Mouse (Mus musculus): ENCODE measurements at regions not wholly inside any gene's neighbourhood (a gene's known extent, or its start where the extent isn't known, plus 50 kb on each side); places are given as distances from the start of the nearest gene placed in this dataset.

GRCm38 (mm10) chr1:24832246-24832645 lies 153.8 kb downstream of the Lmbrd1 start:
- no peak for TF ChIP-seq EP300 (optimal IDR thresholded peaks at IDR 0.05)
- TF ChIP-seq CTCF (IDR thresholded peaks at IDR 0.05; ENCODE audit: low read depth): no peak
- Histone ChIP-seq H3K4me3 (ENCODE audit: low read depth, low read length) (no peak overlapping the region), H3K36me3 (ENCODE audit: control insufficient read depth, insufficient read depth, low read length) (no peaks in the 10 kb centered on the region), H3K27me3 (ENCODE audit: control insufficient read depth, insufficient read depth, low read length) (no peaks in the 10 kb centered on the region), H3K27ac (replicated peaks) (no peak overlapping the region), H3K9me3 (ENCODE audit: control insufficient read depth, low read length) (no peaks in the 10 kb centered on the region), H3K9ac (ENCODE audit: low read length) (no peak overlapping the region), H3K4me2 (replicated peaks; ENCODE audit: low read depth) (no peak overlapping the region), H3K4me1 (replicated peaks; ENCODE audit: control insufficient read depth, insufficient read depth) (no peaks in the 10 kb centered on the region)
- no peak for ATAC-seq (ENCODE audit: low FRiP score, low TSS enrichment)
- 91% methylated on average over 3 of the region's 3 CpGs for WGBS
- DNase-seq (ENCODE audit: low spot score): no peak

GRCm38 (mm10) chr1:24866877-24867276 lies 188.4 kb downstream of the Lmbrd1 start:
- TF ChIP-seq EP300 (optimal IDR thresholded peaks at IDR 0.05): no peak
- TF ChIP-seq CTCF (IDR thresholded peaks at IDR 0.05; ENCODE audit: low read depth): no peak
- WGBS: 53% methylated on average over 7 of the region's 7 CpGs
- DNase-seq (ENCODE audit: low spot score): no peak
- ATAC-seq (ENCODE audit: low FRiP score, low TSS enrichment): no peak
- Histone ChIP-seq H3K4me1 (replicated peaks; ENCODE audit: control insufficient read depth, insufficient read depth) (no peaks in the 10 kb centered on the region), H3K9me3 (ENCODE audit: control insufficient read depth, low read length) (no peaks in the 10 kb centered on the region), H3K27me3 (ENCODE audit: control insufficient read depth, insufficient read depth, low read length) (no peaks in the 10 kb centered on the region), H3K27ac (replicated peaks) (no peak overlapping the region), H3K4me3 (ENCODE audit: low read depth, low read length) (no peak overlapping the region), H3K4me2 (replicated peaks; ENCODE audit: low read depth) (no peak overlapping the region), H3K36me3 (ENCODE audit: control insufficient read depth, insufficient read depth, low read length) (no peaks in the 10 kb centered on the region), H3K9ac (ENCODE audit: low read length) (no peak overlapping the region)

GRCm38 (mm10) chr1:24869772-24870171 lies 191.3 kb downstream of the Lmbrd1 start:
- WGBS: 70% methylated on average over 12 of the region's 12 CpGs

GRCm38 (mm10) chr1:24870685-24871417 lies 192.4 kb downstream of the Lmbrd1 start:
- no peaks in the 10 kb centered on the region for H3K4me1 ChIP-seq (replicated peaks; ENCODE audit: control insufficient read depth, insufficient read depth)
- H3K4me3 ChIP-seq (ENCODE audit: low read depth, low read length): no peak overlapping the region
- H3K4me2 ChIP-seq (replicated peaks; ENCODE audit: low read depth): no peak overlapping the region
- ATAC-seq (ENCODE audit: low FRiP score, low TSS enrichment): no peak
- H3K27me3 ChIP-seq (ENCODE audit: control insufficient read depth, insufficient read depth, low read length): no peaks in the 10 kb centered on the region
- 68% methylated on average over 7 of the region's 7 CpGs for WGBS
- H3K27ac ChIP-seq (replicated peaks): no peak overlapping the region
- H3K9me3 ChIP-seq (ENCODE audit: control insufficient read depth, low read length): no peaks in the 10 kb centered on the region
- no peaks in the 10 kb centered on the region for H3K36me3 ChIP-seq (ENCODE audit: control insufficient read depth, insufficient read depth, low read length)
- DNase-seq (ENCODE audit: low spot score): no peak
- no peak for TF ChIP-seq EP300 (optimal IDR thresholded peaks at IDR 0.05)
- no peak overlapping the region for H3K9ac ChIP-seq (ENCODE audit: low read length)

More at GRCm38 (mm10) chr1:24869772-24870171, 191.3 kb downstream of the Lmbrd1 start:
- H3K27ac ChIP-seq (replicated peaks): no peak overlapping the region
- no peaks in the 10 kb centered on the region for H3K27me3 ChIP-seq (ENCODE audit: control insufficient read depth, insufficient read depth, low read length)
- H3K36me3 ChIP-seq (ENCODE audit: control insufficient read depth, insufficient read depth, low read length): no peaks in the 10 kb centered on the region
- no peak for DNase-seq (ENCODE audit: low spot score)
- ATAC-seq (ENCODE audit: low FRiP score, low TSS enrichment): no peak
- no peak overlapping the region for H3K4me3 ChIP-seq (ENCODE audit: low read depth, low read length)
- H3K9me3 ChIP-seq (ENCODE audit: control insufficient read depth, low read length): no peaks in the 10 kb centered on the region
- TF ChIP-seq EP300 (optimal IDR thresholded peaks at IDR 0.05) (no peak), CTCF (IDR thresholded peaks at IDR 0.05; ENCODE audit: low read depth) (no peak)
- no peaks in the 10 kb centered on the region for H3K4me1 ChIP-seq (replicated peaks; ENCODE audit: control insufficient read depth, insufficient read depth)
- no peak overlapping the region for H3K9ac ChIP-seq (ENCODE audit: low read length)
- H3K4me2 ChIP-seq (replicated peaks; ENCODE audit: low read depth): no peak overlapping the region

- no peak overlapping the region for H3K27ac ChIP-seq (replicated peaks)
- no peak for TF ChIP-seq CTCF (IDR thresholded peaks at IDR 0.05; ENCODE audit: low read depth)
- no peak for TF ChIP-seq EP300 (optimal IDR thresholded peaks at IDR 0.05)
- no peaks in the 10 kb centered on the region for H3K9me3 ChIP-seq (ENCODE audit: control insufficient read depth, low read length)
- H3K36me3 ChIP-seq (ENCODE audit: control insufficient read depth, insufficient read depth, low read length): no peaks in the 10 kb centered on the region
- H3K4me3 ChIP-seq (ENCODE audit: low read depth, low read length): no peak overlapping the region
- no peaks in the 10 kb centered on the region for H3K4me1 ChIP-seq (replicated peaks; ENCODE audit: control insufficient read depth, insufficient read depth)
- H3K27me3 ChIP-seq (ENCODE audit: control insufficient read depth, insufficient read depth, low read length): no peaks in the 10 kb centered on the region
- ATAC-seq (ENCODE audit: low FRiP score, low TSS enrichment): no peak
- no peak overlapping the region for H3K9ac ChIP-seq (ENCODE audit: low read length)
- DNase-seq (ENCODE audit: low spot score): no peak
- no peak overlapping the region for H3K4me2 ChIP-seq (replicated peaks; ENCODE audit: low read depth)
Observed at GRCm38 (mm10) chr1:24877014-24877413, 198.6 kb downstream of the Lmbrd1 start.

GRCm38 (mm10) chr1:24883638-24884037 lies 205.2 kb downstream of the Lmbrd1 start:
- Histone ChIP-seq H3K4me3 (ENCODE audit: low read depth, low read length) (no peak overlapping the region), H3K4me1 (replicated peaks; ENCODE audit: control insufficient read depth, insufficient read depth) (no peaks in the 10 kb centered on the region), H3K4me2 (replicated peaks; ENCODE audit: low read depth) (no peak overlapping the region), H3K9ac (ENCODE audit: low read length) (no peak overlapping the region), H3K27me3 (ENCODE audit: control insufficient read depth, insufficient read depth, low read length) (no peaks in the 10 kb centered on the region), H3K36me3 (ENCODE audit: control insufficient read depth, insufficient read depth, low read length) (no peaks in the 10 kb centered on the region), H3K9me3 (ENCODE audit: control insufficient read depth, low read length) (no peaks in the 10 kb centered on the region), H3K27ac (replicated peaks) (no peak overlapping the region)
- no peak for ATAC-seq (ENCODE audit: low FRiP score, low TSS enrichment)
- no peak for DNase-seq (ENCODE audit: low spot score)
- TF ChIP-seq EP300 (optimal IDR thresholded peaks at IDR 0.05) (no peak), CTCF (IDR thresholded peaks at IDR 0.05; ENCODE audit: low read depth) (no peak)
